Mouse (Mus musculus) kidney, postnatal 36 days (tissue): ENCODE measurements around the gene Ttc28.

Experiments used
- DNase-seq, 2 experiments: peaks; one replicate each; pipeline ENCODE4 v3.0.0; 2021 to 2022; ENCODE audit warnings: mixed read lengths in 2 of 2

The Ttc28 gene

GRCm38 (mm10) chr5:110888596-110888995 lies 9.0 kb downstream of the Ttc28 start:
- no peak for DNase-seq

GRCm38 (mm10) chr5:110889945-110890344 lies 10.3 kb downstream of the Ttc28 start:
- DNase-seq = no peak

- no peak for DNase-seq
Measured at GRCm38 (mm10) chr5:110890561-110890960, 11.0 kb downstream of the Ttc28 start.

GRCm38 (mm10) chr5:110897114-110897788 lies 17.6 kb downstream of the Ttc28 start:
- DNase-seq = no peak

GRCm38 (mm10) chr5:110898169-110898568 lies 18.6 kb downstream of the Ttc28 start:
- no peak for DNase-seq

GRCm38 (mm10) chr5:110898785-110899184 lies 19.2 kb downstream of the Ttc28 start:
- DNase-seq = no peak

- no peak for DNase-seq
Measured at GRCm38 (mm10) chr5:110900331-110900730, 20.7 kb downstream of the Ttc28 start.

- no peak for DNase-seq
Measured at GRCm38 (mm10) chr5:110906708-110907107, 27.1 kb downstream of the Ttc28 start.

- DNase-seq = no peak
Measured at GRCm38 (mm10) chr5:110908879-110909278, 29.3 kb downstream of the Ttc28 start.

GRCm38 (mm10) chr5:110909955-110910589 lies 30.5 kb downstream of the Ttc28 start:
- no peak for DNase-seq

- peak in 1 of 2 experiments; percentile 11 for DNase-seq
Measured at GRCm38 (mm10) chr5:110914859-110915258, 35.3 kb downstream of the Ttc28 start.

- no peak for DNase-seq
Measured at GRCm38 (mm10) chr5:110916241-110916640, 36.6 kb downstream of the Ttc28 start.

GRCm38 (mm10) chr5:110919541-110919940 lies 39.9 kb downstream of the Ttc28 start:
- DNase-seq = no peak

GRCm38 (mm10) chr5:110923336-110923735 lies 43.7 kb downstream of the Ttc28 start:
- peak; percentile 25 to 47 for DNase-seq

GRCm38 (mm10) chr5:110924636-110925035 lies 45.0 kb downstream of the Ttc28 start:
- peak in 1 of 2 experiments; percentile 10 for DNase-seq

GRCm38 (mm10) chr5:110925804-110926203 lies 46.2 kb downstream of the Ttc28 start:
- DNase-seq = no peak

GRCm38 (mm10) chr5:110928289-110928688 lies 48.7 kb downstream of the Ttc28 start:
- no peak for DNase-seq

- no peak for DNase-seq
Measured at GRCm38 (mm10) chr5:110929306-110929705, 49.7 kb downstream of the Ttc28 start.

- no peak for DNase-seq
Measured at GRCm38 (mm10) chr5:110936606-110937005, 57.0 kb downstream of the Ttc28 start.

- no peak for DNase-seq
Measured at GRCm38 (mm10) chr5:110944326-110944725, 64.7 kb downstream of the Ttc28 start.

GRCm38 (mm10) chr5:110948476-110949399 lies 69.1 kb downstream of the Ttc28 start:
- no peak for DNase-seq

- no peak for DNase-seq
Measured at GRCm38 (mm10) chr5:110949791-110950190, 70.2 kb downstream of the Ttc28 start.

- no peak for DNase-seq
Measured at GRCm38 (mm10) chr5:110958196-110958595, 78.6 kb downstream of the Ttc28 start.
